Mouse (Mus musculus) cerebellum, postnatal 25 days (tissue): Measurements from ENCODE around the gene Pld2.

Source experiments
- DNase-seq, 2 experiments: peaks; one replicate each; pipeline ENCODE4 v3.0.0; 2021; ENCODE audit warnings: mixed read lengths in 2 of 2

Pld2 gene

GRCm38 (mm10) chr11:70579710-70580357 is 40.0 kb downstream of the Pld2 start:
- no peak for DNase-seq

- no peak for DNase-seq
Measured at GRCm38 (mm10) chr11:70580358-70580720, 40.5 kb downstream of the Pld2 start.

GRCm38 (mm10) chr11:70580921-70581320 is 41.1 kb downstream of the Pld2 start:
- DNase-seq: no peak

- DNase-seq: no peak
Measured at GRCm38 (mm10) chr11:70582196-70582595, 42.3 kb downstream of the Pld2 start.

- DNase-seq: no peak
Measured at GRCm38 (mm10) chr11:70583022-70583714, 43.3 kb downstream of the Pld2 start.

GRCm38 (mm10) chr11:70583775-70584174 is 43.9 kb downstream of the Pld2 start:
- DNase-seq: no peak

- DNase-seq: peak; percentile 52 to 77
Measured at GRCm38 (mm10) chr11:70585457-70585856, 45.6 kb downstream of the Pld2 start.

- DNase-seq: no peak
Measured at GRCm38 (mm10) chr11:70586261-70586660, 46.4 kb downstream of the Pld2 start.

GRCm38 (mm10) chr11:70586954-70587353 is 47.1 kb downstream of the Pld2 start:
- DNase-seq: no peak

GRCm38 (mm10) chr11:70591733-70592132 is 51.9 kb downstream of the Pld2 start:
- DNase-seq: peak in 1 of 2 experiments; percentile 42

GRCm38 (mm10) chr11:70594253-70594989 is 54.6 kb downstream of the Pld2 start:
- no peak for DNase-seq

- DNase-seq: no peak
Measured at GRCm38 (mm10) chr11:70595638-70596037, 55.8 kb downstream of the Pld2 start.

GRCm38 (mm10) chr11:70596094-70596493 is 56.2 kb downstream of the Pld2 start:
- DNase-seq: no peak

- DNase-seq: no peak
Measured at GRCm38 (mm10) chr11:70597301-70597700, 57.4 kb downstream of the Pld2 start.

GRCm38 (mm10) chr11:70598451-70598953 is 58.6 kb downstream of the Pld2 start:
- DNase-seq: no peak

GRCm38 (mm10) chr11:70605024-70605566 is 65.2 kb downstream of the Pld2 start:
- DNase-seq: peak; percentile 82 to 89

GRCm38 (mm10) chr11:70606717-70607116 is 66.9 kb downstream of the Pld2 start:
- DNase-seq: no peak

GRCm38 (mm10) chr11:70607611-70608010 is 67.7 kb downstream of the Pld2 start:
- no peak for DNase-seq
